Mouse (Mus musculus) midbrain, embryonic 12.5 days (tissue): ENCODE results near the gene Wasl. TPM values are rescaled to one million over a fixed set of nuclear protein-coding genes. Genes with fewer than 3 reads are reported as not detected.

Experiments
- ATAC-seq: fragments of 200-750 bp; cut with Nextera tagmentation; 2 replicates; pipeline ENCODE4 v1.8.0; 2017; ENCODE audit warnings: low read depth, moderate TSS enrichment, moderate library complexity; ENCODE audit not compliant: low FRiP score
- H3K27ac ChIP-seq: fragments of 300-500 bp; sonication (generic); replicated peaks from 2 replicates; pipeline ENCODE4 v1.5.1; 2016; ENCODE audit warnings: mild to moderate bottlenecking
- H3K27me3 ChIP-seq: fragments of 300-500 bp; sonication (generic); 2 replicates; pipeline ENCODE4 v1.6.1; 2016; ENCODE audit warnings: mild to moderate bottlenecking
- H3K36me3 ChIP-seq: fragments of 300-500 bp; sonication (generic); 2 replicates; pipeline ENCODE4 v1.6.1; 2016
- H3K4me1 ChIP-seq: fragments of 300-500 bp; sonication (generic); 2 replicates; pipeline ENCODE4 v1.6.1; 2016
- H3K4me2 ChIP-seq: fragments of 300-500 bp; sonication (generic); replicated peaks from 2 replicates; pipeline ENCODE4 v1.6.1; 2016; ENCODE audit warnings: mild to moderate bottlenecking, moderate library complexity
- H3K4me3 ChIP-seq: fragments of 300-500 bp; sonication (generic); 2 replicates; pipeline ENCODE4 v1.5.1; 2016; ENCODE audit warnings: mild to moderate bottlenecking
- H3K9ac ChIP-seq: fragments of 300-500 bp; sonication (generic); replicated peaks from 2 replicates; pipeline ENCODE4 v1.6.1; 2016; ENCODE audit warnings: mild to moderate bottlenecking, moderate library complexity
- H3K9me3 ChIP-seq: fragments of 300-500 bp; sonication (generic); 2 replicates; pipeline ENCODE4 v1.6.1; 2016; ENCODE audit warnings: mild to moderate bottlenecking
- WGBS: fragments of 180-500 bp; shearing (Covaris S2); methylation state at CpG from one replicate; pipeline ENCODE4 v1.1.7; 2016; 5-methylcytosine and 5-hydroxymethylcytosine counted together
- polyA plus RNA-seq: library from polyadenylated mRNA; unstranded; fragments of >200 nt; fragmentation: Nextera tagmentation; extraction: Ambion mirVana; gene quantifications from 2 replicates; pipeline ENCODE4 v1.2.1, GENCODE M21; 2016

Wasl gene
- polyA plus RNA-seq, 1 experiment from 2014 or later, result 76.2 TPM

DNA sequence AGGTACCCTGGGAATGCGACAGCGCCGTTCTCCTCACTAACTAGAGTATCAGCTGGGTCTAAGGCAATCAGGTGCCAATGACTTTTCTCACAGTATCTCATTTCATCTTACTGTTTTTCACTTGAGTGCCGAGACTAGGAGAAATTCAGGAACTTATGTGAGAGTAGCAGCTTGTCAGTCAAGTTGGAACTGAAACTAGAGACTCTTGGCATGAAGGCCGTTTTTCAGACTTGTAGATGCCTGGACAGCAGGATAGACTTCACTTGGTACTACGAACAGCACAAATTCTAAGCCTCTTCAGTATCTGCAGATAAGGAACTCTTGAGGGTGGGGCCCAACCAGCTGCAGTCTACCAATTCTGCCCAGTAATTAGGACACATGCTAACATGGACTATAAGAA lies 64.7 kb downstream of the Wasl start:
- WGBS, result 90% methylated on average over 6 of the region's 6 CpGs

DNA sequence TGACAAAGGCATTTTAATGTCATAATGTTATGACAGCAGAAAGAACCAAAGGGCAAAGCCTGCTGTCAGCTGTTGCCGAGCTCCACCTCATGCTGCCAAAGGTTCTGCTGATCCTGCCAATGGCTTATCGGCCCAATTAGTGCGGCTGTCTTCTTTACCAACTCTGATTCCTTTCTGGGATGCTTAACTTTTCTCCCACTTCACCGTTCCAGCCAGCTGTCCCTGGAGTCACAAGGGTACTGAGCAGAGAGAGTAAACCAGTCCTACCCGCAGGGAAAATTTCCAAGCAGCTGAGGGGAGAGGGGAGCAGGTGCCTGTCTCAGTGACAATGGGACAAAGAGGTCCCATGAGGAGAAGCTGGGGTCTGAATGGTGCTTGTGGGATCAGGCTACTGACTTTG lies 65.2 kb downstream of the Wasl start:
- H3K27ac ChIP-seq, result no peak overlapping the region
- no peaks in the 10 kb centered on the region for H3K36me3 ChIP-seq
- no peak for ATAC-seq
- no peaks in the 10 kb centered on the region for H3K27me3 ChIP-seq
- H3K4me3 ChIP-seq, result no peak overlapping the region
- no peak overlapping the region for H3K4me2 ChIP-seq
- 0 out of 2 replicates have a peak, but pooled peaks cover 3% of the 10 kb centered on the region for H3K4me1 ChIP-seq
- H3K9me3 ChIP-seq, result no peaks in the 10 kb centered on the region
- no peak overlapping the region for H3K9ac ChIP-seq
- 82% methylated on average over 5 of the region's 5 CpGs for WGBS

More for the DNA sequence above, 64.7 kb downstream of the Wasl start:
- ATAC-seq, result no peak
- Histone ChIP-seq H3K36me3 (no peaks in the 10 kb centered on the region), H3K9ac (no peak overlapping the region), H3K4me3 (no peak overlapping the region), H3K27ac (no peak overlapping the region), H3K27me3 (no peaks in the 10 kb centered on the region), H3K4me1 (0 out of 2 replicates have a peak, but pooled peaks cover 3% of the 10 kb centered on the region), H3K9me3 (no peaks in the 10 kb centered on the region), H3K4me2 (no peak overlapping the region)

DNA sequence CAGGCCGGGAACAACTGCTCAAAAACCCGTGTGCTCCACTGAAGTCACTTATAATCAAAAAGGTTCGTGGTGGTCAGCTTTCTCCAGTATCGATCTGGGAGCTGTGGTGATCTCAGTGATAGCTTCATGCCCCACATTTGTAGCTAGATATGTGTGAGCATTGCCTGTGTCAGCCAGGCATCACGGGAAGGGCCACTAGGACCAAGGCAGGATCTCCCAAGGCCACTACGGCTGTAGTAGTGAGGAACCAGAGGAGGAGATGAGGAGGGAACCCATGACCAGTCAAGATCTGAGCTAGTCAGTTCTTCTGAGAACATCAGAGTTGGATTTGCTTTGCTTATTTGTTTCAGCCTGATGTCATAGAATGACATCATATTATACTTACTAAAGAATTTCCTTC lies 65.6 kb downstream of the Wasl start:
- Histone ChIP-seq H3K4me3 (no peak overlapping the region), H3K4me2 (no peak overlapping the region), H3K36me3 (no peaks in the 10 kb centered on the region), H3K9me3 (no peaks in the 10 kb centered on the region), H3K9ac (no peak overlapping the region), H3K27me3 (no peaks in the 10 kb centered on the region), H3K4me1 (0 out of 2 replicates have a peak, but pooled peaks cover 3% of the 10 kb centered on the region), H3K27ac (no peak overlapping the region)
- no peak for ATAC-seq
- 94% methylated on average over 6 of the region's 6 CpGs for WGBS

DNA sequence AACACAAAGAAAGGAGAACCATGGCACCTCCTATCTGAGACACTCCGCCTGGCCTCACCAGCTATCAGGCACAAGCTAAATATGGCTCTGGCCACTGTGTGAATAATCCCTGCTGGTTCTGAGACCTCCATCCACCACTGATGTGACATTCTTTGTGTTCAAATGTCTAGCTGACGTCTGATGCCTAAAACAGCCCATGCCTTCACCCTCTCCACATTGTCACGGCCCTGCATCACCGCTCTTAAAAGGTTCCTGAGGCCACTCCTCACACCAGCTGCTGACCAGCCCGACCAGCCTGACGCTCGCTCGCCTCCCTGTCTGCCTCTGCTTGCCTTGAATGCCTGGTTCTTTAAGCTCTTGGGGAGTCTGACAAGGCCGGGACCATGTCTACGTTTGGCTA lies 67.3 kb downstream of the Wasl start, which contains the start of gene Lmod2:
Gene Lmod2, plus strand, starts transcription at position 263 of the 400 bp plus-strand sequence.
- Histone ChIP-seq H3K27ac (no peak within 1 kb of the TSS), H3K4me3 (no peak within 1 kb of the TSS), H3K27me3 (no peaks in the 10 kb centered on the region), H3K9ac (no peak within 1 kb of the TSS), H3K4me1 (0 out of 2 replicates have a peak, but pooled peaks cover 3% of the 10 kb centered on the region), H3K4me2 (no peak within 1 kb of the TSS), H3K9me3 (no peaks in the 10 kb centered on the region), H3K36me3 (no peaks in the 10 kb centered on the region)
- WGBS, result 59% methylated on average over 10 of the region's 10 CpGs
- no peak for ATAC-seq

DNA sequence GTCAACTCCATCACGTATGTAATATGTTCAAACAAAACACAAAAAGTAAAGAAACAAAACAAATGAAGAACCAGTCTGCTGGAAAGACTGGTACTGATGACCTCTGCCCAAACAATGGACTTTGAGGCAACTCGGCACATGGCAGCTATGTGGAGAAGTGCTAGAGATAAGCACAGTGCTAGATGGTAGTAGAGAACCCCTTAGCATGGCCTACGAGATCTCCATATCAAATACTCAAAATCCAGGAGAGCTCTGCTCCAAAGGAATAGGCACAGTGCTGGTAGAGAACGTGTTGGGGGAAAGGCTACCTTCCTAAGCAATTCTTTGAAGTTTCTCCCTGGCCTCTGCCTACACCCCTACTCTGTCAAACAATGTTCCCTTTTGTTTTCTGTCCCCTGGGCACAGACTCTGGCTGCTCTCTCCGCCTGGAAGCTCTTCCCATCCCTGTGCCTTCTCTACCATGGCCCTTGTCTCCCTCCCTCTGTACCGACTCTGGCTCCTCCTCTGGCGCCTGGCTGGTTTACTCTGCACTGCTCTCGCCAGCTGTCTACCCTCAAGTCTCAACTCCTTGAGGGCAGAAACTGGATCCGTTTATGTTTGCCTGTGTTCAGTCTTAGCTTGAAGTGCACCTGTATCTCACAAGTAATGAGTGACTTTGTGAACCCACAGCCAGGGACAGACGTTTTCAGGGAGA lies 73.1 kb downstream of the Wasl start:
- Histone ChIP-seq H3K9me3 (no peaks in the 10 kb centered on the region), H3K36me3 (no peaks in the 10 kb centered on the region), H3K4me2 (no peak overlapping the region), H3K4me1 (no peaks in the 10 kb centered on the region), H3K4me3 (no peak overlapping the region), H3K27me3 (no peaks in the 10 kb centered on the region), H3K9ac (no peak overlapping the region), H3K27ac (no peak overlapping the region)
- 0 out of 2 replicates have a peak, but pooled peaks have one; percentile 23 for ATAC-seq
- WGBS, result 51% methylated on average over 10 of the region's 10 CpGs

DNA sequence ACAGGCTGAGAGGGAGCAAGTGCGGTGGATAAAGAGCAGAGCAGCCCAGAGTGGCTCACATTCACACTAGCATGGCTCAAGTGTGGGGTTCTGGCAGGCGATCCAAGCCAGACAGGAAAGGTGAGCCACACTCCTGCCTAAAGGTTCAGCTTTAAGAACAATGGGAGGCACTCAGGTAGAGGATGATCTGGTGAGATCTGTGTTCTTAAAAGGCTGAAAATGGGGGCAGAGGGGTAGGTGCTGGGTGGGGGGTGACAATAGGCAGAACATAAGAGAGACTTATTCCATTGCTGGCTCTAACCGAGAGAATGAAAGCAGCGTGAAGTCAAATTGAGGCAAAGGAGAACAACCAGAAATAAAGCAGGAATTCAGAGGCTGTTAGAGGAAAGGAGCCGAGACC lies 74.5 kb downstream of the Wasl start:
- no peaks in the 10 kb centered on the region for H3K4me1 ChIP-seq
- H3K9me3 ChIP-seq, result no peaks in the 10 kb centered on the region
- 81% methylated on average over 5 of the region's 5 CpGs for WGBS
- H3K27ac ChIP-seq, result no peak overlapping the region
- no peak for ATAC-seq
- H3K4me3 ChIP-seq, result no peak overlapping the region
- no peaks in the 10 kb centered on the region for H3K27me3 ChIP-seq
- no peaks in the 10 kb centered on the region for H3K36me3 ChIP-seq
- no peak overlapping the region for H3K9ac ChIP-seq
- H3K4me2 ChIP-seq, result no peak overlapping the region

DNA sequence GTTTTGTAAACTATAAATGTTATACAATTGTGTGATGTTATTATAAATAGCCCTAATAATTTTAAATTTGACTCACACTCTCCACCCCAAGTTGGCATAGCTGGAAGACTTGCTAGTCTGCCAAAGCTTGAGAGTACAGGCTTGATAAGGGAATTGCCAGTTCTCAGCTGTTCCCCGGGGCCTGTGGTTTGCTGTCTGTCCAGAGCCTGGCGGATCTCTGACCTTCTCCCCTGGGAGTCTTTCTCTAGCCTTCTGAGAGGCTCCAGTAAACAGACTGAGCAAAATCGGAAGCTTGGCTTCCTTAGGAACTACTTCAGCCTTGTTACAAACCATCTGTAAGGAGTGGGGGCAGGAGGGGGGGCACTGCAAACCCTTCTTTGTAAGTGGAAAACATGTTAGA lies 77.9 kb downstream of the Wasl start:
- no peak overlapping the region for H3K9ac ChIP-seq

DNA sequence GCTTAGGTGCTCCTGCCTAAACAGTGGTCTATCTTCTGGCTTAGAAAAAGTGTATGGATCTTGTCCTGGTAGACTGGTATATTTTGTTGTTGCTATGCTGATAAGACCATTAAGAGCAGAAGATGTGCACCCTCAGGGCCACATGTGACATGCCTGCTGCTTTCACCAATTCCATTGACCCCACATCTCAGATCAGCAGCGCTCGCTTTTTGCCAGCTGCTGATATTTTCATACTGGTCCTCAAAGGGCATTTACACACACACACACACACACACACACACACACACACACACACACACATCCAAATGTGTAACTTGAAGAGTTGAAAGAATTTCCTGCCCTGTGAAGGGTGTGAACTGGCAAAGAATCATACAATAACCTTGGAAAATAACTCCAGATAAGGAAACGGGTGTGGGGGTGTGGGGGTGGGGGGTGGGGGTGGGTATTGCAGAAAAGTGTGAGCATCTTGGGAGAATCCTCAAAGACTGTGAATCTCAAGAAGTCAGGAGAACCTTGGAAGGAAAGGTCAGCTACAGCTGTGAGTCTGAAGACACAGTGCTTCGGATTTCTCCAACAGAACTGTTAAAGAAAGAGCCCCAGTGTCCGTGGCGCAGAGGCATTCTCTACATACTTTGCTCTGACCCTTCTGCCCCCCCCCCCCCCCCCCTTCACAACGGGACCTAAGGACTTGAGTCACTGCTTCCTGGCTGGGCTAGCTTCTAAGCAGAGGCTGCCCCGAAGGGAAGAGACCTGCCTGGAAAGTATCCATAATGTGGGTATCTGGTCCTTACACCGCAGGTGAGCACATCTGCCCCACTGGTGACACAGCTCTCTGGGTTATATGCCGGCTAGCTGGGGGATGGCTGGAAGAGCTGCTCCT lies 79.1 kb downstream of the Wasl start:
- no peaks in the 10 kb centered on the region for H3K36me3 ChIP-seq
- 62% methylated on average over 10 of the region's 10 CpGs for WGBS
- ATAC-seq, result no peak
- H3K9me3 ChIP-seq, result no peaks in the 10 kb centered on the region
- H3K9ac ChIP-seq, result no peak overlapping the region
- H3K27me3 ChIP-seq, result no peaks in the 10 kb centered on the region
- H3K4me3 ChIP-seq, result no peak overlapping the region
- H3K27ac ChIP-seq, result no peak overlapping the region
- no peak overlapping the region for H3K4me2 ChIP-seq
- H3K4me1 ChIP-seq, result no peaks in the 10 kb centered on the region

More for the DNA sequence above, 77.9 kb downstream of the Wasl start:
- no peak for ATAC-seq
- Histone ChIP-seq H3K36me3 (no peaks in the 10 kb centered on the region), H3K4me1 (no peaks in the 10 kb centered on the region), H3K27ac (no peak overlapping the region), H3K9me3 (no peaks in the 10 kb centered on the region), H3K4me2 (no peak overlapping the region), H3K4me3 (no peak overlapping the region), H3K27me3 (no peaks in the 10 kb centered on the region)
- WGBS, result 44% methylated on average over 3 of the region's 3 CpGs

DNA sequence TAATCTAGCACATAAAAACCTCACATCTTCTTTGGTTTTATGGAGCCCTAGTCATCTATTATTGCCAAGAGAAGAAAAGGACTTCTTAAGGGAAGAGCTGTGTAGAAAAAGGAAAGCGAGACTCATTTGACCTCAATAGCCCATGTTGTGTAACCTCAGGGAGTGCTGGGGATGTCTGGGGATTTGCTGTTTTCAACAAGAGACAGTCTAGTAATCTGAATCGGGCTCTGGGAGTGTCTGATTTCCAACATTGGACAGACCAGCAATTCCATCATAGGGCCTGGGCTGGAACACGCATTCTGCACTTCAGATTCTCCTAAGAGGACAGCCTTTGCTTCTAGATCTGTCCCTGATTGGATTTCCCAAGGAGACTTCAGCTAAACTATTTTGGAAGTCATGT lies 81.4 kb downstream of the Wasl start:
- H3K4me2 ChIP-seq, result no peak overlapping the region
- no peaks in the 10 kb centered on the region for H3K4me1 ChIP-seq
- H3K9me3 ChIP-seq, result no peaks in the 10 kb centered on the region
- no peaks in the 10 kb centered on the region for H3K36me3 ChIP-seq
- no peak for ATAC-seq
- no peaks in the 10 kb centered on the region for H3K27me3 ChIP-seq
- no peak overlapping the region for H3K4me3 ChIP-seq
- H3K27ac ChIP-seq, result no peak overlapping the region
- H3K9ac ChIP-seq, result no peak overlapping the region
- WGBS, result 82% methylated on average over 3 of the region's 3 CpGs

DNA sequence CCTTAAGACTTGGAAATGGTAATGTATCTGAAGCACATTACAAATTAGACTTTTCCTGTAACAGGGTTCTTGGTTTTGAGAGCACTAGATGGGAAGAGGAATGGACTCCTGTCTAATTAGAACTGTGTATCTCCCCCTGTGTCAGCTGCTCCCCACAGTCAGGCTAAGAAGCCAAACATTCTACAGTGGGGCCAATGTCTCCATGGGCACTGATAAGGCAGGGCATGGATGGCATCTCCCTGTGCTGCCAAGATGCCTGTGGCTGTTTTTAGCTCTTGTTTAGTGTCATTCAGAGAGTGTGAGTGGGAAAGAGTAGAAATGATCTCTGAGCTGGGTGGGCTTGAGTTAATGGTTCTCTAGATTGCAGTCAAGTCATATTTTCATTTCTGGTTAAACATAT lies 91.5 kb downstream of the Wasl start:
- H3K4me2 ChIP-seq, result no peak overlapping the region

DNA sequence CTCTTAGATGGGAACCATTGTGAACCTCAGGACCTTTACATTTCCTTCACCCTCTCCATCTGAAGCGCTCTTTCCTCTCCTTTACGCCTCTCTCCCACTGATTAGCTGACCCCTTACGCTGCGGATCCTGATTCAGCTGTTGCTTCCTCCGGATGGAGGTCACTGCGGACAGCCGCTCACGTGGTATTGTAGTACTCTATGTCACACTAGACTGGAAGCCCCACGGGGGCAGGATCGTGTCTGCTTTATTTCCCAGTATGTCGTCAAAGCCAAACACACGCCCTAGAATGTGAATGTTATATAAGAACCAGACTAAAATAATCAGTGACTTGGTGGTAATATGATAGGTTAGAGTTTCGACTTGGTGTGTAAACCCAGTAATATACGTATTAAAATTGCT lies 92.4 kb downstream of the Wasl start:
- H3K9ac ChIP-seq, result no peak overlapping the region
- H3K4me1 ChIP-seq, result no peaks in the 10 kb centered on the region
- H3K36me3 ChIP-seq, result no peaks in the 10 kb centered on the region
- H3K27me3 ChIP-seq, result no peaks in the 10 kb centered on the region
- no peaks in the 10 kb centered on the region for H3K9me3 ChIP-seq
- WGBS, result 89% methylated on average over 14 of the region's 14 CpGs
- H3K4me3 ChIP-seq, result no peak overlapping the region
- no peak overlapping the region for H3K4me2 ChIP-seq
- no peak for ATAC-seq
- no peak overlapping the region for H3K27ac ChIP-seq

More for the DNA sequence above, 91.5 kb downstream of the Wasl start:
- Histone ChIP-seq H3K4me3 (no peak overlapping the region), H3K4me1 (no peaks in the 10 kb centered on the region), H3K36me3 (no peaks in the 10 kb centered on the region), H3K27me3 (no peaks in the 10 kb centered on the region), H3K27ac (no peak overlapping the region), H3K9me3 (no peaks in the 10 kb centered on the region), H3K9ac (no peak overlapping the region)
- ATAC-seq, result no peak

DNA sequence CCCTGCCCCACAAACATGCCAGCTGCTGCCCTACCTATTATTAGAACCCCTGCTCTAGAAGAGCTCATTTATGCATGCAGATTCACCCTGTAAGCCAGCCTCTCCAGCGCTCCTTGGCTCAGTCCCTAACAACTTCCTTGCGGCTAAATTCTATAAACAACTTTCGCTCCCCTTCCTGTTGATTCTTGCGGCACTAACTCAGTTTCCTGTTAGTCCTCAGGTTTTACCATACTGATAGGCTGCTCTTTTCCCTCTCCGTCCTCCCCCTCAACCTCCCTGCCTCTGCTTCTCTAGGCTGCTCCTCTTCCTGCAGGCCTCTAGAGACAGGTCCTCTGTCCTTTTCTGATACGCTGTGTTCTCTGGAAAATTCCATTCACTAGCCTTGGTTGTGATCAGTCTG lies 93.7 kb downstream of the Wasl start:
- Histone ChIP-seq H3K4me1 (no peaks in the 10 kb centered on the region), H3K9me3 (no peaks in the 10 kb centered on the region), H3K27me3 (no peaks in the 10 kb centered on the region), H3K4me2 (no peak overlapping the region), H3K36me3 (no peaks in the 10 kb centered on the region), H3K27ac (no peak overlapping the region), H3K4me3 (no peak overlapping the region), H3K9ac (0 out of 2 replicates have a peak overlapping the region, but pooled peaks have one; percentile 15)
- WGBS, result 75% methylated on average over 6 of the region's 6 CpGs
- no peak for ATAC-seq
